8 mouse cellular contexts compared by ENCODE assay signal in the genomic region with DNA sequence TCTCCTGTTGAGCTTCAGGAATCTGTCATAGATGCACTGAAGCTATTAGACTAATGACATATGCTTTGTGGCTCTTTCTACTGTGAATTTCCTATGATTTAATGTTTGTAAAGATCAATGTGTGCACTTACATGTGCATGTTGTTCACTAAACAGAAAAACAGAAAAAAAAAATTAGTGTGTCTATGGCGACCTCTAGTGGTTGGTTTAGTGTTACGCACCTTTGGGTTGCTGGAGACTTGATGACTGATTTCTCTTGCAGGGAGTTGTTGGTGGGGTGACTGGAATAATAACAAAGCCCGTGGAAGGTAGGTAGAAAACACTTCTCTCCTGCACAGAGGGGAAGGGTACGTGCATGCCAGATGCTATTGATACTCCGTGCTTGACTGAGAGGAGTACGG.
A peak's percentile ranks its signal among the peaks of the same experiment; 100 is the strongest.
DNase-seq lines count a peak whose midpoint lies in the region; ATAC-seq lines count a peak whose summit lies in the region.

No protein-coding gene starts in this region.

- DNase-seq in adrenal gland, postnatal 14 days: peak; percentile 12
- no peak for DNase-seq in adrenal gland, postnatal 25 days
- DNase-seq in kidney, postnatal 4 days: peak; percentile 6 to 12
- no peak for DNase-seq in kidney, postnatal 14 days
- DNase-seq in R1 (ENCODE audit: low read depth, low spot score): peak; percentile 48
- DNase-seq in lung, postnatal 25 days (ENCODE audit: low spot score): peak; percentile 15
- DNase-seq in layer of hippocampus, adult 9-11 months: no peak

- no peak for ATAC-seq in monocyte, adult 5-6 weeks (replicated peaks; ENCODE audit: insufficient number of reproducible peaks, low FRiP score, low TSS enrichment, poor library complexity, severe bottlenecking)

Comparison
In these comparisons a context has a peak if more than half of its experiments do, and no peak if none do; other contexts are left out.
1. DNase-seq: peak in adrenal gland, postnatal 14 days (single experiment), kidney, postnatal 4 days (2 of 2), R1 (single experiment) and lung, postnatal 25 days (single experiment); none in adrenal gland, postnatal 25 days (single experiment), kidney, postnatal 14 days (single experiment) and layer of hippocampus, adult 9-11 months (single experiment).